Mouse (Mus musculus): ENCODE data around the gene Shisa6. TPM values are rescaled to one million over a fixed set of nuclear protein-coding genes. Genes with fewer than 3 reads are reported as not detected.

Gene Shisa6
- polyA plus RNA-seq, 1 experiment: 10.7 TPM

- peak; percentile 69 for DNase-seq (ENCODE audit: low read depth)
Measured at GRCm38 (mm10) chr11:66526981-66527320, 1.2 kb upstream of the Shisa6 start.

GRCm38 (mm10) chr11:66526046-66526980 lies 549 bp upstream of the Shisa6 start:
- peak; percentile 74 for DNase-seq (ENCODE audit: low read depth)
- TF ChIP-seq CTCF (IDR thresholded peaks at IDR 0.05; ENCODE audit: borderline replicate concordance, extremely low read depth, insufficient read depth, insufficient read length) (no peak), POLR2A (IDR thresholded peaks at IDR 0.05; ENCODE audit: borderline replicate concordance, extremely low read depth, insufficient read depth, insufficient read length, poor library complexity, severe bottlenecking) (no peak)

More at GRCm38 (mm10) chr11:66526981-66527320, 1.2 kb upstream of the Shisa6 start:
- TF ChIP-seq POLR2A (IDR thresholded peaks at IDR 0.05; ENCODE audit: borderline replicate concordance, extremely low read depth, insufficient read depth, insufficient read length, poor library complexity, severe bottlenecking) (no peak), CTCF (IDR thresholded peaks at IDR 0.05; ENCODE audit: borderline replicate concordance, extremely low read depth, insufficient read depth, insufficient read length) (peak; percentile 26; the same call in 1 of the 2 replicates)

- no peak for TF ChIP-seq POLR2A (IDR thresholded peaks at IDR 0.05; ENCODE audit: borderline replicate concordance, extremely low read depth, insufficient read depth, insufficient read length, poor library complexity, severe bottlenecking)
- no peak for TF ChIP-seq CTCF (IDR thresholded peaks at IDR 0.05; ENCODE audit: borderline replicate concordance, extremely low read depth, insufficient read depth, insufficient read length)
- no peak for DNase-seq (ENCODE audit: low read depth)
Measured at GRCm38 (mm10) chr11:66524251-66524650, 1.5 kb downstream of the Shisa6 start.

GRCm38 (mm10) chr11:66522376-66522775 lies 3.4 kb downstream of the Shisa6 start:
- DNase-seq (ENCODE audit: low read depth): peak; percentile 39
- no peak for TF ChIP-seq CTCF (IDR thresholded peaks at IDR 0.05; ENCODE audit: borderline replicate concordance, extremely low read depth, insufficient read depth, insufficient read length)
- TF ChIP-seq POLR2A (IDR thresholded peaks at IDR 0.05; ENCODE audit: borderline replicate concordance, extremely low read depth, insufficient read depth, insufficient read length, poor library complexity, severe bottlenecking): no peak

- DNase-seq (ENCODE audit: low read depth): no peak
Measured at GRCm38 (mm10) chr11:66519386-66519785, 6.4 kb downstream of the Shisa6 start.

DNA sequence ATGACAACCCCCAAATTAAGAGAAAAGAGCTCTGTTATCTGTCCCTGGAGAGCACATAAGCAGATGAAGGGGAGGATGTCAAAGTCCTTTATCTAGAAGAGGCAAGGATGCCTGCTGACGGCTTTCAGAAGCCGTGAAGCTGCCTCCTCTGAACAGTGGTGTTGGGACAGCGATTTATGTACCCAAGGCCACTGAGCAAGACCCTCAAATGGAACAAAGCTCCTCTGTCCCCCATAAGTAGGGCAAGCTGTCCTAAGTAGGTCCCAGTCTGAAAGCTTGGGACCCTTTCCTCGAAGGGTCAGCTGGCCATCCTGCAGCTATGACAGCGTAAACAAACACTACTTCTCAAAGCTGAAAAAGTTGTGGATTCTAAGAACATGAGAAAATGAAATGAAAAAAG lies 11.4 kb downstream of the Shisa6 start:
- TF ChIP-seq POLR2A (IDR thresholded peaks at IDR 0.05; ENCODE audit: borderline replicate concordance, extremely low read depth, insufficient read depth, insufficient read length, poor library complexity, severe bottlenecking) (no peak), CTCF (IDR thresholded peaks at IDR 0.05; ENCODE audit: borderline replicate concordance, extremely low read depth, insufficient read depth, insufficient read length) (no peak)
- no peak for DNase-seq (ENCODE audit: low read depth)

More at GRCm38 (mm10) chr11:66519386-66519785, 6.4 kb downstream of the Shisa6 start:
- no peak for TF ChIP-seq POLR2A (IDR thresholded peaks at IDR 0.05; ENCODE audit: borderline replicate concordance, extremely low read depth, insufficient read depth, insufficient read length, poor library complexity, severe bottlenecking)

- DNase-seq (ENCODE audit: low read depth): no peak
- peak; percentile 12; the same call in 1 of the 2 replicates for TF ChIP-seq CTCF (IDR thresholded peaks at IDR 0.05; ENCODE audit: borderline replicate concordance, extremely low read depth, insufficient read depth, insufficient read length)
- no peak for TF ChIP-seq POLR2A (IDR thresholded peaks at IDR 0.05; ENCODE audit: borderline replicate concordance, extremely low read depth, insufficient read depth, insufficient read length, poor library complexity, severe bottlenecking)
Measured at GRCm38 (mm10) chr11:66500951-66501350, 24.8 kb downstream of the Shisa6 start.

GRCm38 (mm10) chr11:66498857-66499445 lies 26.8 kb downstream of the Shisa6 start:
- no peak for DNase-seq (ENCODE audit: low read depth)
- TF ChIP-seq CTCF (IDR thresholded peaks at IDR 0.05; ENCODE audit: borderline replicate concordance, extremely low read depth, insufficient read depth, insufficient read length): no peak
- TF ChIP-seq POLR2A (IDR thresholded peaks at IDR 0.05; ENCODE audit: borderline replicate concordance, extremely low read depth, insufficient read depth, insufficient read length, poor library complexity, severe bottlenecking): no peak

DNA sequence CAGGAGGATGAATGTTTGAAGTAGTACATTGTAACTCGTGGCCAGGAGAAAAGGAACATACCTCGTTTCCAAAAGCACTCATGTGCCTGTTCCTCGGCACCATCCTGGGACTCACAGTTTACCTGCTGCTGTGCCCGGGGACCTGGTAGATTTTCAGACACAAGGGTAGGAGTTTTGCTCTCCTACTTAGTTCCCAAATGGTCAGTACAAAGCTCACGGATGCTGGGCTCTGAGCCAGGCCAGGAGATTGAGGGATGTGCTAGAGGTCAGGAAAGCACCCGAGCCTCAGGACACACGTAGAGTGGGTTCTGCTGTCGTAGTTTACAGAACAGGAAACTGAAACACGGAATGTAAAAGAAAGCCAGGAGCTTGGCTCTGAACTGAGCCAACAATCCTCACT lies 29.5 kb downstream of the Shisa6 start:
- no peak for DNase-seq (ENCODE audit: low read depth)
- TF ChIP-seq CTCF (IDR thresholded peaks at IDR 0.05; ENCODE audit: borderline replicate concordance, extremely low read depth, insufficient read depth, insufficient read length) (no peak), POLR2A (IDR thresholded peaks at IDR 0.05; ENCODE audit: borderline replicate concordance, extremely low read depth, insufficient read depth, insufficient read length, poor library complexity, severe bottlenecking) (no peak)

DNA sequence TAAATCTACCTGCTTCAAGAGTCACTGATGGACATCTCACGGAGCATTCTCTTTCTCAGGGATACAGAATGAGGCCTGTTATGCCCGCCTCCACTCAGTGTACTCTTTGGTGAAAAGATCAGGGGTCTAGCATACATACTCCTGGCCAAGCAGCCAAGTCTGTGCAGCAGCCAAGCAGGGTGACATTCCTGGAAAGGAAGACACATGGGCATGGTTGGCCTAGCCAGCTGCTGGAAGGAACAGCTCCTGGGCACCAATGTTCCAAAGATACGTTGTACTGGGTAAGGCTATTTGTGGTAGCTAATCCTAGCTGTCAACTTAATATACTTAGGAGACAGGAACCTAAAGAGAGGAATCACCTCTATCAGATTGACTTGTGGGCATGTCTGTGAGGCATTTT lies 31.4 kb downstream of the Shisa6 start:
- DNase-seq (ENCODE audit: low read depth): no peak
- TF ChIP-seq CTCF (IDR thresholded peaks at IDR 0.05; ENCODE audit: borderline replicate concordance, extremely low read depth, insufficient read depth, insufficient read length): no peak
- TF ChIP-seq POLR2A (IDR thresholded peaks at IDR 0.05; ENCODE audit: borderline replicate concordance, extremely low read depth, insufficient read depth, insufficient read length, poor library complexity, severe bottlenecking): no peak

GRCm38 (mm10) chr11:66487765-66488164 lies 38.0 kb downstream of the Shisa6 start:
- TF ChIP-seq CTCF (IDR thresholded peaks at IDR 0.05; ENCODE audit: borderline replicate concordance, extremely low read depth, insufficient read depth, insufficient read length) (no peak), POLR2A (IDR thresholded peaks at IDR 0.05; ENCODE audit: borderline replicate concordance, extremely low read depth, insufficient read depth, insufficient read length, poor library complexity, severe bottlenecking) (no peak)
- DNase-seq (ENCODE audit: low read depth): peak; percentile 39

Data from brain, embryonic 14.5 days (tissue).